Mouse (Mus musculus) stomach, embryonic 16.5 days (tissue): ENCODE results near the gene Zfp638. TPM values are rescaled to one million over a fixed set of nuclear protein-coding genes. Genes with fewer than 3 reads are reported as not detected.
A peak's percentile ranks its signal among the peaks of the same experiment; 100 is the strongest.
"Not testable (repeated sequence)": the region's sequence is repeated elsewhere in the genome, so short reads cannot be mapped to it uniquely, and the experiment has no call there.

Experiments used
- ATAC-seq: fragments of 200-750 bp; cut with Nextera tagmentation; 2 replicates; pipeline ENCODE4 v1.8.0; 2017; ENCODE audit warnings: moderate number of reproducible peaks, moderate TSS enrichment; ENCODE audit not compliant: insufficient read depth, low FRiP score
- H3K27ac ChIP-seq: fragments of 300-500 bp; sonication (generic); 2 replicates; pipeline ENCODE4 v1.5.1; 2014; ENCODE audit warnings: low read length
- H3K27me3 ChIP-seq: fragments of 300-500 bp; sonication (generic); 2 replicates; pipeline ENCODE4 v1.6.1; 2014; ENCODE audit warnings: low read length, control low read depth, mixed read lengths; ENCODE audit not compliant: control insufficient read depth, insufficient read depth
- H3K36me3 ChIP-seq: fragments of 300-500 bp; sonication (generic); 2 replicates; pipeline ENCODE4 v1.6.1; 2014; ENCODE audit warnings: low read length; ENCODE audit not compliant: control insufficient read depth, insufficient read depth
- H3K4me1 ChIP-seq: fragments of 300-500 bp; sonication (generic); 2 replicates; pipeline ENCODE4 v1.6.1; 2014; ENCODE audit warnings: low read length, control low read depth, mixed read lengths; ENCODE audit not compliant: control insufficient read depth, insufficient read depth
- H3K4me2 ChIP-seq: fragments of 300-500 bp; sonication (generic); 2 replicates; pipeline ENCODE4 v1.6.1; 2014; ENCODE audit warnings: low read depth, low read length, mixed read lengths
- H3K4me3 ChIP-seq: fragments of 300-500 bp; sonication (generic); replicated peaks from 2 replicates; pipeline ENCODE4 v1.5.1; 2014; ENCODE audit warnings: mild to moderate bottlenecking, low read length
- H3K9ac ChIP-seq: fragments of 300-500 bp; sonication (generic); 2 replicates; pipeline ENCODE4 v1.6.1; 2014; ENCODE audit warnings: low read length
- H3K9me3 ChIP-seq: fragments of 300-500 bp; sonication (generic); replicated peaks from 2 replicates; pipeline ENCODE4 v1.6.1; 2016; ENCODE audit warnings: low read length, control low read depth; ENCODE audit not compliant: control insufficient read depth
- WGBS: fragments of 180-500 bp; shearing (Covaris S2); extraction: QIAGEN DNeasy Blood & Tissue Kit; methylation state at CpG from one replicate; pipeline ENCODE4 v1.1.7; 2014; 5-methylcytosine and 5-hydroxymethylcytosine counted together
- polyA plus RNA-seq: library from polyadenylated mRNA; unstranded; fragments of >200 nt; fragmentation: Nextera tagmentation; extraction: Ambion mirVana; gene quantifications from 2 replicates; pipeline ENCODE4 v1.2.1, GENCODE M21; 2015

Gene Zfp638
- polyA plus RNA-seq, 1 experiment from 2014 or later = 51.6 TPM

DNA sequence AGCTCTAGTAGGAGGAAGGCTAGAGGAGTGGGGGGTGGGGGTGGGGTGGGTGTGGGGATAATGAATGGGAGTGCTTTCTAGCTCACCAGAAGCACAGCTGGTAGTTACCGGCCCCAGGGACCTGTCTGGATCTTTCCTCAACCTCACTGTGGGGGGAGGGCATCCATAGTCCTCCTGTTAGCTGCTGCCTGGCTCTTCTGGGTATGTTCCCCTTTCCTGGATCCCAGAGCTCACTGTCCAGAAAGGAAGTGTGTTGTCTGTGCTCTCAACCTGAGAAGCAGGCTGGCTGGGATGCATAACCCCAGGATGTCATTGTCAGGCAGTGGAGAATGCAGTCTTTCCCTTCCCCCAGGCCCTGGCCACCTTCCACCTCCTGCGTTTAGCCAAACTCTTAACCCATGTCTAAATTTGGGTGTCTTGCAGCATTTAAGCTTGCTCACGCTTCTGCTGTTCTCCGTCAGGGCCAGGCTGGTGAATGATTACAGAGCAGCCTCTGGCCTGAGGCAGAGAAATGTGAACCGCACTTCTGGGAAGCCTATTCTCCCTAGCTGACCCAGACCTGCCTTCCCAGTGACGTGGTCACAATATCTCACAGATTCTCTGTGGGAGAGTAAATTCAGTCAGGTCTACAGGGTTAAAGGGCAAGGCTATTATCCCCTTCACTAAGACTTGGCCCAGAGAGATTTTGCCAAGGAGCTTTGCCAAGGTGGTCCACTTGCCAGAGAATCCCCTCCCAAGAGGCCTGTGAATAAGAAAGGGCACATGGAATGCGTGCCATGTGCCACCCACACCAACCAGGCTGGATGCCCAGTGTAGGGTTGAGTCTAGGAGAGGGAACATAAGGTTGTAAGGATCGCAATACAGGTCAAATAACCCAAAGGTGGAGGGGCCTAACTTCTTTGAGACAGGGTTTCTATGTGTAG lies 143.7 kb downstream of the Zfp638 start:
- peaks cover 16% of the 10 kb centered on the region for H3K4me1 ChIP-seq
- H3K4me3 ChIP-seq = 0 out of 2 replicates have a peak overlapping the region, but pooled peaks have one; percentile 3
- peak; percentile 69 for ATAC-seq
- H3K27ac ChIP-seq = peak overlapping the region; percentile 76
- H3K27me3 ChIP-seq = peaks cover 3% of the 10 kb centered on the region; the same call in 1 of the 2 replicates
- peak overlapping the region; percentile 67 for H3K4me2 ChIP-seq
- H3K9me3 ChIP-seq = no peaks in the 10 kb centered on the region
- H3K9ac ChIP-seq = 0 out of 2 replicates have a peak overlapping the region, but pooled peaks have one; percentile 12
- no peaks in the 10 kb centered on the region for H3K36me3 ChIP-seq
- WGBS = 34% methylated on average over 8 of the region's 8 CpGs

DNA sequence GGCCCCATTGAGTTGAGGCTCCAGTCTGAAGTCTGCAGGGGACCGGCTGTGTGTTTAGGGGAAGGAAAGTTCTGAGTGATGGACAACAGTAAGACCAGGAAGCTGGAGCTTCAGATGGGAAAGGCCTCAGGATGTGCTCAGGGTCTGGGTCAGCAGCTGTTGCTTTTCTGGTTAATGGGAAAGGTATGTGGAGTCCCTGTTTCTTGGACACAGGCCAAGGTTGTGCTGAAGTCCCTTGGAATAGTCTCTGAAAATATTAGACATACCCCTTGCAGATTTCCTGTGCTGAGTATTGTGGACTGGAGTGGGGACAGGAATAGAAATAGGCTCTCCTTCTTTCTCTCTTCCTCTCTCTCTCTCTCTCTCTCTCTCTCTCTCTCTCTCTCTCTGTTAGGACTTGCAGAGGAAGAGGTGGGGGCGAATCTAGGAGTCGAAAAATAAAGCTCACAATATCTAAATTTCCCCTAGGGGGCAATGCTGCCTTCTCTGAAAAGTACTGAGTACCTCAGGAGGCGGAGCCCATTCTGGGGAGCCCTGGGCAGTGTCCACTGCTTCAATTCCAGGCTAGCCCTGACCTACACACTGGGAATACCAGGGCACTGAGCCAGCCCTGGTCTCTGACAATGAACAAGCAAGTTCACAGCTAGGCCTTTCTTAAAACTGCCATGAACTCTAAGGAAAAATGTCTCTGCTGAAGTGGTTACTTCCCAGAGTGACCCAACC lies 148.2 kb downstream of the Zfp638 start:
- not testable (repeated sequence) for H3K9ac ChIP-seq, H3K4me2 ChIP-seq, H3K4me3 ChIP-seq, H3K36me3 ChIP-seq, H3K9me3 ChIP-seq, H3K27me3 ChIP-seq
- H3K4me1 ChIP-seq = peaks cover 13% of the 10 kb centered on the region
- 44% methylated on average over 4 of the region's 4 CpGs for WGBS
- peak overlapping the region; percentile 34; the same call in 1 of the 2 replicates for H3K27ac ChIP-seq
- ATAC-seq = peak; percentile 52; the same call in 1 of the 2 replicates

DNA sequence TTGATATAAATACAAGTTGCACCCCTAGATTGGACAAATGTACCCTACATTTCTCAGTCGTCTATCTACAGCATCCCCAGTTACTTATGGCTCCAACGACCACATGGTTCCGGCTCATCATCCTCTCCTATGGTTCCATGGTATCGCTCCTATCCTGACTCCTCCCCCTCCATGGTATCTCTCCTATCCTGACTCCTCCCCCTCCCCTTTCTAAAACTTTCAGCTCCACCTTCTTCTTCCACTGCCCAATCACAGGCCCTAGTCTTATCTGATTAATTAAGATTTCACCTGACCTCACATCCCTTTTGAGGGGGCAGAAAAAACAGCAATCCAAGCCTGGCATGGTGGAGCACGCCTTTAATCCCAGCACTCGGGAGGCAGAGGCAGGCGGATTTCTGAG lies 149.9 kb downstream of the Zfp638 start:
- no peak overlapping the region for H3K9ac ChIP-seq
- ATAC-seq = no peak
- no peak overlapping the region for H3K4me3 ChIP-seq
- WGBS = 90% methylated on average over 7 of the region's 7 CpGs
- no peak overlapping the region for H3K4me2 ChIP-seq
- no peaks in the 10 kb centered on the region for H3K36me3 ChIP-seq
- no peak overlapping the region for H3K27ac ChIP-seq
- H3K27me3 ChIP-seq = peaks cover 8% of the 10 kb centered on the region; the same call in 1 of the 2 replicates
- no peaks in the 10 kb centered on the region for H3K9me3 ChIP-seq
- H3K4me1 ChIP-seq = peaks cover 12% of the 10 kb centered on the region

DNA sequence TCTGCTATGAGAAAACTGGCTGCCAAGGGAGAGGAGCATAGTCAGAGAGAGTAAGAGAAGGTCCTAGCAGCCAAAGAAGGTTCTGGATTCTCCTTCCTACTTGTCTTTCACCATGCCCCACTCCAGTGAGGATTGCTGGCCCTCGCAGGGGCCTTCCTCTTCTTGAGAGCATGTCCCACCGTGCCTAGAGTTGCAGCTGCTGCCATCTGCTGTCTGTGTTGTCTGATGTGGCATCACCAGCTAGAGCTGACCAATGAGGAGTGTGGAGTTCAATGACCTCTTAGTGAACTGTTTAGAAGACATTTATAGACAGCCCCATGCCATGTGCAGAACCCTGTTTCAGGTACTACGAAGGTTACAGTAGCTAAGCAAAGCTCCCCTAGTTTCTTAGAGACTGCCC lies 150.5 kb downstream of the Zfp638 start:
- Histone ChIP-seq H3K9me3 (no peaks in the 10 kb centered on the region), H3K4me2 (no peak overlapping the region), H3K4me3 (no peak overlapping the region), H3K27me3 (peaks cover 8% of the 10 kb centered on the region; the same call in 1 of the 2 replicates), H3K9ac (no peak overlapping the region), H3K36me3 (no peaks in the 10 kb centered on the region), H3K27ac (no peak overlapping the region), H3K4me1 (peaks cover 11% of the 10 kb centered on the region)
- WGBS = 53% methylated on average over 3 of the region's 3 CpGs
- no peak for ATAC-seq

DNA sequence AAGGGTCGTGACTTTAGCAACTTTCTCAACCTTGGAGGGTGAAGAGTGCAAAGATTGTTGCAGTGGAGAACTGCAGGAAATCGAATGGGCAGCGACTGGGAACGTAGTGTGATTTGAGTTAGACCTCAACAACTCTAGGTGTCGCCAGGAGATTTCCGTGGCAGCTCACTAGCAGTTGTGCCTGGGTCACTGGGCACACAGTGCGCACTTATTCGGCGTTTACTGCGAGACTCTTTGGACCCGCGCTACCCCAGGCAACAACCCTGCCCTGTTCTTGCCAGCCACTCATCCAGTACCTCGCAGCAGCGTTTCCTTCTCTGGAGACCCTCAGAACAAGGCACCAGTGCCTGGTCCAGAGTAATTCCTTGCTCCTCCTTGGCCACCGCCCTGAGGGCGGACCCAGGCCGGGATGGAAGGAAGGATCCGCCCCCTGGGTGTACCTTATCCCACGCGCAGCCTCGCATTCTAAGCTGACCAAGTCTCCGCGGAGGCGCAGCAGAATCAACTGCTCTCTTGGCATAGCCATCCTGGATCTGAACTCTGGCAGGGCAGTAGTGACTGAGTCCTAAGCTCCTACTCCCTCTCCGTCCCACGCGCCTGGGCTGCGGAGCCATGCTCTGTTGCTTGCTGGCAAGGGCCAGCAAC lies 152.1 kb downstream of the Zfp638 start:
- no peak overlapping the region for H3K27ac ChIP-seq
- H3K4me1 ChIP-seq = peaks cover 11% of the 10 kb centered on the region
- H3K9me3 ChIP-seq = no peaks in the 10 kb centered on the region
- peak overlapping the region; percentile 46 for H3K4me3 ChIP-seq
- peak overlapping the region; percentile 61 for H3K9ac ChIP-seq
- peak overlapping the region; percentile 78 for H3K4me2 ChIP-seq
- no peaks in the 10 kb centered on the region for H3K36me3 ChIP-seq
- peaks cover 8% of the 10 kb centered on the region; the same call in 1 of the 2 replicates for H3K27me3 ChIP-seq
- 3% methylated on average over 28 of the region's 28 CpGs for WGBS
- ATAC-seq = peak; percentile 81; the same call in 1 of the 2 replicates

DNA sequence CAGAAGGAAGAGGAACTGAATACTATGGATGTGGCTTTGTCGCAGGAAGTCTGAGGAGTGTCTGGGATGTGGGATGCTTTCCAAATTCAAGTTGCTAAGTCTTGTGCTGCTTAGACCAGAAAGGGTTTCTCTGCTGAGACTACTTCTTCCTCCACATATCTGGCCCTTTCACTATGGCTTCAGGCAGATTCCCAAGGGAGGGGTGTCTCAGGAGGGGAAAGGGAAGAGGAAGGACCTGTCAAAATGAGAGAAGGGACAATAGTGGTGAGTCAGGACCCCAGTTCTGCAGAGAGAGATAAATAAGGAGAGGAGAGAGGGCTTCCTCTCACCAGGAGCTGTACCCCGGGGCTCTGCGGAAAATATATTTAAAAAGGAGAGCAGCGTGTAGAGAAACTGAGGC lies 153.1 kb downstream of the Zfp638 start:
- H3K9ac ChIP-seq = no peak overlapping the region
- H3K27me3 ChIP-seq = peaks cover 8% of the 10 kb centered on the region; the same call in 1 of the 2 replicates
- H3K27ac ChIP-seq = no peak overlapping the region
- ATAC-seq = no peak
- 0 out of 2 replicates have a peak overlapping the region, but pooled peaks have one; percentile 20 for H3K4me2 ChIP-seq
- 72% methylated on average over 4 of the region's 4 CpGs for WGBS
- H3K4me1 ChIP-seq = peaks cover 11% of the 10 kb centered on the region
- no peaks in the 10 kb centered on the region for H3K36me3 ChIP-seq
- peak overlapping the region; percentile 46 for H3K4me3 ChIP-seq
- H3K9me3 ChIP-seq = no peaks in the 10 kb centered on the region

DNA sequence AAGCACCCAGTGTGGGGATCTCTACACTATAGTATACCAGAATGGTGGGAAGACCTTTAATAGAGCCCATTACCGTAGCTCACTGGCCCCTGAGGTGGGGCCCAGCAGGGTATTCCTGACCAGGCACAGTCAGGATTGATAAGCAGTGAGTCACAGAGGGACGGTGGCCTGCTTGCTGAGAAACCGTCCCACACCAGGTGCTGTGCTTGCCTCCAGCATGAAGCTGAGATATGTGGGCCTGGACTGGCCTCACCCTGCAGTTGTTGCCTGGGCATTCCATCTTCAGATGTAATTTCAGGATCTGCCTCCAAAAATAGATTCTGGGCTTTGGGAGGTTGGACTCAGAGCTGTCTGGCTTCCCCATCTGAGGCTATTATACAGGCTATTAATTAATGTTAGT lies 155.1 kb downstream of the Zfp638 start:
- Histone ChIP-seq H3K4me3 (no peak overlapping the region), H3K36me3 (no peaks in the 10 kb centered on the region), H3K4me2 (no peak overlapping the region), H3K9ac (no peak overlapping the region), H3K27ac (no peak overlapping the region), H3K9me3 (no peaks in the 10 kb centered on the region), H3K27me3 (peaks cover 8% of the 10 kb centered on the region; the same call in 1 of the 2 replicates), H3K4me1 (peaks cover 11% of the 10 kb centered on the region)
- ATAC-seq = no peak
- 64% methylated on average over 3 of the region's 3 CpGs for WGBS

DNA sequence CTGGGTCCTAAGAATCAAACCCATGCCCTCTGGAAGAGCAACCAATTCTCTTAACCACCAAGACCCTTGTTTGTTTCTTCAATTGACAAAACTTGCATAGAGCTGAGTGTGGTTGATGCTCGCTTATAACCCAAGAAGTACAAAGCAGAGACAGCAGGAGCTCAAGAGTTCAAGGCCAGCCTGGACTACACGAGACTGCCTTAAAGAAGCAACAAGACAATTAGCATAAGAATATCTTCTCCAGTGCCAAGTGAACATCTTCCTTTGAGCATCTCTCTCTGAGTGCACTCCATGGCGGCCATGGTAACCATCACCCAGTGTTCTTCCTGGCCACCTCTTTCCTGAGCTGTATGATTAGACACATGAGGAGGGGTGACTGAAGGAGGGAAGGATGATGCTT lies 158.7 kb downstream of the Zfp638 start:
- H3K4me3 ChIP-seq = no peak overlapping the region
- no peak overlapping the region for H3K4me2 ChIP-seq
- 79% methylated on average over 3 of the region's 3 CpGs for WGBS
- H3K9me3 ChIP-seq = no peaks in the 10 kb centered on the region
- no peak overlapping the region for H3K9ac ChIP-seq
- no peak for ATAC-seq
- H3K27ac ChIP-seq = no peak overlapping the region
- no peaks in the 10 kb centered on the region for H3K27me3 ChIP-seq
- no peaks in the 10 kb centered on the region for H3K4me1 ChIP-seq
- no peaks in the 10 kb centered on the region for H3K36me3 ChIP-seq
